ENCODE assay signal across 14 mouse cellular contexts in genomic region chr11:121347036-121347435, GRCm38 (mm10). TPM values are rescaled to one million over a fixed set of nuclear protein-coding genes. Genes with fewer than 3 reads are reported as not detected.
DNase-seq lines count a peak whose midpoint lies in the region; ATAC-seq and TF ChIP-seq lines count a peak whose summit lies in the region.
"Had no signal": no experiment of that assay in that cellular context is flagged by ENCODE, and none has a peak within 500 bp of the region (broad histone marks: within the 10 kb centered on the region; RNA-seq: fewer than 3 reads in every experiment).

No protein-coding gene starts in this region.

- peak; percentile 6 for DNase-seq in kidney, adult 2 months
- peak; percentile 59 to 60 for DNase-seq in adrenal gland, postnatal 36 days
- DNase-seq in heart, adult 8-10 months (ENCODE audit: low spot score) = peak; percentile 57
- no peak for DNase-seq in hindbrain, embryonic 11.5 days (ENCODE audit: low spot score)
- DNase-seq in yolk sac, embryonic 10.5 days (ENCODE audit: low spot score) = no peak
- DNase-seq: kidney, postnatal 4 days; lung, embryonic 14.5 days; thymus, adult 2 months had no signal

- no peaks in the 10 kb centered on the region for H3K36me3 ChIP-seq in kidney, adult 2 months (ENCODE audit: control insufficient read depth, insufficient read depth, low read length)
- peaks cover 34% of the 10 kb centered on the region; the same call in 1 of the 2 replicates for H3K36me3 ChIP-seq in kidney, embryonic 14.5 days (ENCODE audit: control insufficient read depth, insufficient read depth, low read length)
- H3K36me3 ChIP-seq in hindbrain, embryonic 11.5 days (ENCODE audit: control insufficient read depth, insufficient read depth, low read length) = no peaks in the 10 kb centered on the region

- H3K27ac ChIP-seq in kidney, adult 2 months (ENCODE audit: insufficient read depth, low read depth, low read length) = no peak overlapping the region
- H3K27ac ChIP-seq in kidney, embryonic 14.5 days (ENCODE audit: low read depth, low read length) = no peak overlapping the region
- H3K27ac ChIP-seq in hindbrain, embryonic 11.5 days (ENCODE audit: low read depth, low read length) = no peak overlapping the region
- H3K27ac ChIP-seq: midbrain, embryonic 10.5 days; neural tube, embryonic 12.5 days had no signal

- no peak for ATAC-seq in kidney, embryonic 14.5 days (ENCODE audit: low FRiP score, low TSS enrichment)
- peak; percentile 88 for ATAC-seq in megakaryocyte progenitor cell, adult 5-6 weeks (replicated peaks; ENCODE audit: poor library complexity)
- no peak for ATAC-seq in hindbrain, embryonic 11.5 days (ENCODE audit: low FRiP score)
- ATAC-seq: intestine, postnatal 0 days had no signal

- H3K4me3 ChIP-seq in kidney, adult 2 months (ENCODE audit: insufficient read depth, low read depth, low read length) = no peak overlapping the region
- H3K4me3 ChIP-seq in kidney, embryonic 14.5 days (ENCODE audit: low read length) = no peak overlapping the region
- no peak overlapping the region for H3K4me3 ChIP-seq in hindbrain, embryonic 11.5 days (ENCODE audit: low read depth, low read length)
- H3K4me3 ChIP-seq: erythroblast, embryonic 14.5 days; midbrain, embryonic 10.5 days; neural tube, embryonic 12.5 days had no signal

- H3K4me1 ChIP-seq in kidney, adult 2 months (ENCODE audit: control insufficient read depth, insufficient read depth, low read length) = no peaks in the 10 kb centered on the region; the same call in 1 of the 2 replicates
- H3K4me1 ChIP-seq in kidney, embryonic 14.5 days (ENCODE audit: control insufficient read depth, insufficient read depth, low read length) = no peaks in the 10 kb centered on the region
- H3K4me1 ChIP-seq in hindbrain, embryonic 11.5 days (replicated peaks; ENCODE audit: control insufficient read depth, insufficient read depth, low read length) = no peaks in the 10 kb centered on the region
- H3K4me1 ChIP-seq: midbrain, embryonic 10.5 days; neural tube, embryonic 12.5 days had no signal

- H3K9me3 ChIP-seq in kidney, embryonic 14.5 days (ENCODE audit: control insufficient read depth, low read length) = no peaks in the 10 kb centered on the region
- no peaks in the 10 kb centered on the region for H3K9me3 ChIP-seq in hindbrain, embryonic 11.5 days (ENCODE audit: control insufficient read depth, low read length)
- H3K9me3 ChIP-seq: midbrain, embryonic 10.5 days; neural tube, embryonic 12.5 days had no signal

- no peak for TF ChIP-seq CTCF in kidney, adult 2 months (conservative IDR thresholded peaks at IDR 0.05; ENCODE audit: insufficient read depth, insufficient read length, low read depth, low read length)

- WGBS in kidney, adult 2 months = 68% methylated on average over 2 of the region's 2 CpGs
- 91% methylated on average over 2 of the region's 2 CpGs for WGBS in kidney, embryonic 14.5 days
- 95% methylated on average over 2 of the region's 2 CpGs for WGBS in hindbrain, embryonic 11.5 days

- no peak overlapping the region for H3K4me2 ChIP-seq in kidney, embryonic 14.5 days (replicated peaks; ENCODE audit: low read depth, low read length)
- no peak overlapping the region for H3K4me2 ChIP-seq in hindbrain, embryonic 11.5 days (replicated peaks; ENCODE audit: low read depth, low read length)
- H3K4me2 ChIP-seq: lung, embryonic 14.5 days; neural tube, embryonic 12.5 days had no signal

- TF ChIP-seq POLR2A in kidney, adult 2 months (IDR thresholded peaks at IDR 0.05; ENCODE audit: low read depth, low read length) = no peak

- H3K9ac ChIP-seq in kidney, embryonic 14.5 days (ENCODE audit: low read depth, low read length) = no peak overlapping the region
- H3K9ac ChIP-seq in hindbrain, embryonic 11.5 days (ENCODE audit: low read depth, low read length) = no peak overlapping the region
- H3K9ac ChIP-seq: lung, embryonic 14.5 days; neural tube, embryonic 12.5 days had no signal

- no peaks in the 10 kb centered on the region for H3K27me3 ChIP-seq in kidney, adult 2 months (replicated peaks; ENCODE audit: control insufficient read depth, insufficient read depth, low read length)
- H3K27me3 ChIP-seq in kidney, embryonic 14.5 days (ENCODE audit: control insufficient read depth, insufficient read depth, low read length) = no peaks in the 10 kb centered on the region
- H3K27me3 ChIP-seq in hindbrain, embryonic 11.5 days (ENCODE audit: control insufficient read depth, insufficient read depth, low read length) = no peaks in the 10 kb centered on the region
- H3K27me3 ChIP-seq: neural tube, embryonic 12.5 days had no signal

RNA-seq across cellular contexts. Expression of gene Wdr45b, which starts 7.2 kb away (rescaled TPM):
- 54.5 and 59.4 TPM in 2 replicates for polyA plus RNA-seq in kidney, adult 2 months (2012; rRNA removed)
- 84.5 and 101 TPM in 2 replicates for polyA plus RNA-seq in kidney, embryonic 14.5 days (2014; fragmentation: Nextera tagmentation; extraction: Ambion mirVana)
- 10 to 100 TPM; 56.7 to 67.2 TPM for total RNA-seq in adrenal gland, postnatal 36 days (2021)
- total RNA-seq in heart, adult 8-10 months (2022) = 10 to 100 TPM; 32.1 to 35.4 (median 32.7) TPM
- total RNA-seq in megakaryocyte progenitor cell, adult 5-6 weeks (2015) = 44.1 and 56.8 TPM in 2 replicates
- total RNA-seq in megakaryocyte progenitor cell, adult 5-6 weeks (2017) = 45.8 and 48.8 TPM in 2 replicates
- 97.7 and 116 TPM in 2 replicates for polyA plus RNA-seq in hindbrain, embryonic 11.5 days (2014; fragmentation: Nextera tagmentation; extraction: Ambion mirVana)

RNA-seq across cellular contexts. Expression of gene Rab40b, which starts 41.0 kb away (rescaled TPM):
- 1.8 and 2.5 TPM in 2 replicates for polyA plus RNA-seq in kidney, adult 2 months (2012; rRNA removed)
- 3.2 and 4.3 TPM in 2 replicates for polyA plus RNA-seq in kidney, embryonic 14.5 days (2014; fragmentation: Nextera tagmentation; extraction: Ambion mirVana)
- total RNA-seq in adrenal gland, postnatal 36 days (2021) = 1 to 10 TPM; 5.6 to 6.7 TPM
- 1 to 10 TPM; 1.0 to 3.4 (median 2.2) TPM for total RNA-seq in heart, adult 8-10 months (2022)
- total RNA-seq in megakaryocyte progenitor cell, adult 5-6 weeks (2015) = 0.57 TPM in 1 of 2 replicates, not detected in the other
- total RNA-seq in megakaryocyte progenitor cell, adult 5-6 weeks (2017) = 0.37 TPM in 1 of 2 replicates, not detected in the other
- polyA plus RNA-seq in hindbrain, embryonic 11.5 days (2014; fragmentation: Nextera tagmentation; extraction: Ambion mirVana) = 3.3 TPM in 2 replicates

Comparison
In these comparisons a context has a peak if more than half of its experiments do, and no peak if none do; other contexts are left out.
1. DNase-seq: peak in kidney, adult 2 months (single experiment), adrenal gland, postnatal 36 days (2 of 2) and heart, adult 8-10 months (single experiment); none in hindbrain, embryonic 11.5 days (single experiment) and yolk sac, embryonic 10.5 days (single experiment).